Mouse (Mus musculus) myocyte (in vitro differentiated cells): ENCODE data around the gene Tial1.

ENCODE experiments used
- CEBPB ChIP-seq: IDR thresholded peaks from 2 replicates; pipeline ENCODE4 v1.6.1; 2011; ENCODE audit warnings: mild to moderate bottlenecking, moderate library complexity; ENCODE audit not compliant: poor library complexity, insufficient read depth, severe bottlenecking
- POLR2A ChIP-seq: IDR thresholded peaks from one replicate; pipeline ENCODE4 v1.6.1; 2011; ENCODE audit warnings: low read depth, mild to moderate bottlenecking, control low read depth, moderate library complexity; ENCODE audit not compliant: insufficient read length
- TCF3 ChIP-seq: IDR thresholded peaks from one replicate; pipeline ENCODE4 v1.6.1; 2011; ENCODE audit warnings: low read depth, control low read depth; ENCODE audit not compliant: insufficient read length

- no peak for TF ChIP-seq POLR2A
- no peak for TF ChIP-seq TCF3
- no peak for TF ChIP-seq CEBPB
Observed at GRCm38 (mm10) chr7:128452731-128453130, 8.8 kb downstream of the Tial1 start.
